Mouse (Mus musculus) spleen, adult 2 months (tissue): ENCODE results near the gene 1110032F04Rik. TPM values are rescaled to one million over a fixed set of nuclear protein-coding genes. Genes with fewer than 3 reads are reported as not detected.
"Not testable (repeated sequence)": the region's sequence is repeated elsewhere in the genome, so short reads cannot be mapped to it uniquely, and the experiment has no call there.

Experiments used
- DNase-seq, 2 experiments: peaks; one replicate each; pipeline versions ENCODE4 v3.0.0 to v3.0.0-alpha.2; 2012 to 2021; ENCODE audit warnings: low spot score in 2 of 2, low read depth in 1 of 2
- H3K27ac ChIP-seq: fragments of 200-500 bp; 2 replicates; pipeline ENCODE4 v1.5.1; 2012; ENCODE audit warnings: low read length, inconsistent platforms; ENCODE audit not compliant: insufficient read depth
- H3K27me3 ChIP-seq: fragments of 200-500 bp; 2 replicates; pipeline ENCODE4 v1.6.1; 2012; ENCODE audit warnings: mild to moderate bottlenecking, moderate library complexity, low read length, inconsistent platforms; ENCODE audit not compliant: control insufficient read depth, insufficient read depth
- H3K36me3 ChIP-seq: fragments of 200-500 bp; 2 replicates; pipeline ENCODE4 v1.6.1; 2012; ENCODE audit warnings: mild to moderate bottlenecking, low read length, inconsistent platforms; ENCODE audit not compliant: control insufficient read depth, insufficient read depth
- H3K4me1 ChIP-seq: fragments of 200-500 bp; 2 replicates; pipeline ENCODE4 v1.6.1; 2011; ENCODE audit warnings: inconsistent platforms; ENCODE audit not compliant: control insufficient read depth, insufficient read depth, insufficient read length
- H3K4me3 ChIP-seq: fragments of 200-500 bp; 2 replicates; pipeline ENCODE4 v1.5.1; 2011; ENCODE audit warnings: mild to moderate bottlenecking, inconsistent platforms; ENCODE audit not compliant: insufficient read depth, insufficient read length; ENCODE audit errors: extremely low read depth
- CTCF ChIP-seq: fragments of 200-500 bp; IDR thresholded peaks from 2 replicates; pipeline ENCODE4 v1.5.1; 2011; ENCODE audit warnings: mild to moderate bottlenecking, inconsistent platforms; ENCODE audit not compliant: insufficient read depth, insufficient read length, insufficient replicate concordance; ENCODE audit errors: extremely low read depth
- POLR2A ChIP-seq: fragments of 200-500 bp; IDR thresholded peaks from 2 replicates; pipeline ENCODE4 v1.6.1; 2011; ENCODE audit warnings: low read depth, low read length, inconsistent platforms
- WGBS: fragments of 180-500 bp; shearing (Covaris S2); methylation state at CpG from one replicate; pipeline ENCODE4 v1.1.7; 2018; 5-methylcytosine and 5-hydroxymethylcytosine counted together
- polyA plus RNA-seq: library from polyadenylated mRNA; depleted of rRNA; stranded (reverse); fragments of >200 nt; gene quantifications from 2 replicates; pipeline ENCODE4 v1.2.3, GENCODE M21; 2012

Gene 1110032F04Rik
- polyA plus RNA-seq, 1 experiment, result 1.8 TPM

DNA sequence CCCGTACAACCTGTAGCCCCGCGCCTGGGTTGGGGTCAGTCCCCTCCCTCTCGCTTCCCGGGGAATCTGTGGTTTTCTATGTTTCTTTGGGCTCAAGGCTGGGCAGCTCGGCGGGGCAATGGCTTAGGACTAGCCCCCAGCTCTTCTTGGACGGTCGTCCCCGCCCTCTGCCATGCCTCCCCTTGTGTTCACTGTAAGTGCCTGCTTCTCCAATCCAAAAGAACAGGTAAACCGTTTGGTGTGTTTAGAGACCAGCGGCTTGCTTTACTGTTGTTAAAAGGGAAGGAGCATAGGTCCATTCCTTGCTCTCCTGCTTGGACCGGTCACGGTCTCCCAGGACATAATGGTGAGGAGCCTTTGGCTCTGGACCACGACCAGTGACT, 1.2 kb downstream of the 1110032F04Rik start:
- H3K36me3 ChIP-seq, result no peaks in the 10 kb centered on the region
- no peak overlapping the region for H3K27ac ChIP-seq
- 17% methylated on average over 15 of the region's 15 CpGs for WGBS
- peak overlapping the region; percentile 58; the same call in 1 of the 2 replicates for H3K4me3 ChIP-seq
- no peak for DNase-seq
- peaks cover 10% of the 10 kb centered on the region for H3K4me1 ChIP-seq
- TF ChIP-seq CTCF, result no peak
- TF ChIP-seq POLR2A, result no peak
- H3K27me3 ChIP-seq, result peaks cover 16% of the 10 kb centered on the region

DNA sequence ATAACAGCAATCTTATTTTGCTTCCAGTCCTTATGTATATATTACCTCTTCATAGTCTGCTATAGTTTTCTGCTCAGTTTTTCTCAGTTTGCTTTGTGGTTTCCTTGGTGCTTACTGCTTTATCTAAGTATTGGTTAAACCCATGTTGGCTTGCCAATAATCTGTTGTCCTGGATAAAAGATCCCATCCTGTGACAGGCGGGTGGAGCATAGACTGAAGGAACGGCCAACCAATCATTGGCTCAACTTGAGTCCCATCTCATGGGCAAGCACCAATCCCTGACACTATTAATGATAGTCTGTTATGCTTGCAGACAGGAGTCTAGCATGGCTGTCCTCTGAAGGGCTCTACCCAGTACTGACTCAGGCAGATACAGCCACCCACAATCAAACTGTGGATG, 4.7 kb downstream of the 1110032F04Rik start:
- peaks cover 12% of the 10 kb centered on the region for H3K27me3 ChIP-seq

DNA sequence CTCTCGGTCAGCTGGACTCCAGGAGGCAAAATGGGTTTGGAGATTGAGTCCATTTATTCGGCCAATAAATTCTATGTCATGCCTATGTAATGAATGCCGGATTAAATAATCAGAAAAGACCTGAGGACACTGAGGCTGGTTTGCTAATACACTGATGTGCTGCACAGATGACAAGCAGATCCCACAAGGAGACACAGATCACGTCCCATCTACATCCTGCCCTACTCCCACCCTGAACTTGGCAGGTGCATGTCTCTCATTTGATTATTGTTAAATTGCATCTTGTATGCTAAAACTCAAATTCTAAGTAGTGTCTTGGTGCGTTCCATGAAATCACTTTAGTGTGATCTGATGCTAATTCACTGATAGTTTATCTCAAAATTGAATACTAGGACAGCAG, 17.5 kb downstream of the 1110032F04Rik start:
- 93% methylated on average over 5 of the region's 5 CpGs for WGBS
- H3K27ac ChIP-seq, result no peak overlapping the region
- no peak overlapping the region for H3K4me3 ChIP-seq
- no peak for DNase-seq
- no peak for TF ChIP-seq CTCF
- no peak for TF ChIP-seq POLR2A
- no peaks in the 10 kb centered on the region for H3K36me3 ChIP-seq
- H3K4me1 ChIP-seq, result 0 out of 2 replicates have a peak, but pooled peaks cover 2% of the 10 kb centered on the region
- no peaks in the 10 kb centered on the region for H3K27me3 ChIP-seq

More for the DNA sequence above, 4.7 kb downstream of the 1110032F04Rik start:
- Histone ChIP-seq H3K4me1 (peaks cover 10% of the 10 kb centered on the region), H3K36me3 (no peaks in the 10 kb centered on the region), H3K4me3 (no peak overlapping the region), H3K27ac (no peak overlapping the region)
- DNase-seq, result no peak
- TF ChIP-seq POLR2A (no peak), CTCF (no peak)
- WGBS, result 88% methylated on average over 2 of the region's 2 CpGs

DNA sequence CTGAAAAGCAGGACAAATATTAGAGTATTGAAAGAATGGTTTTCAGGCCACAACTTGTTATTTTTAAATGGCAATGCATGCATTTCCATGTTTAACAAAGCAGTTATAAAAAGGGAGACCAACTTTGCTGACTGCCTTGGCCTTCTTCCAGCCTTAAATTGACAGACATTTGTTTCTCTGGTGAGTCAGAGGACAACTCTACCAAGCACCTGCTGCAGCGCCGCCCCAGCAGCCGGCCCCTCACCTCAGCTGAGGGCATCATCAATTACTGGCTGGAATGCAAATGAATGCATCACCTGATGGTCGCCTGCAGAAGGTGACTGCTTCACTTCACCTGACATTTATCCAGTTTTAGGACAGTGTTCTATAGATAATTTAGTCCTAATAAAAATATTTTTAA, 26.0 kb downstream of the 1110032F04Rik start:
- 95% methylated on average over 4 of the region's 4 CpGs for WGBS
- TF ChIP-seq POLR2A, result no peak
- no peak for TF ChIP-seq CTCF
- no peak for DNase-seq
- no peak overlapping the region for H3K4me3 ChIP-seq
- 0 out of 2 replicates have a peak, but pooled peaks cover 1% of the 10 kb centered on the region for H3K36me3 ChIP-seq
- no peaks in the 10 kb centered on the region for H3K27me3 ChIP-seq
- no peak overlapping the region for H3K27ac ChIP-seq
- no peaks in the 10 kb centered on the region for H3K4me1 ChIP-seq

DNA sequence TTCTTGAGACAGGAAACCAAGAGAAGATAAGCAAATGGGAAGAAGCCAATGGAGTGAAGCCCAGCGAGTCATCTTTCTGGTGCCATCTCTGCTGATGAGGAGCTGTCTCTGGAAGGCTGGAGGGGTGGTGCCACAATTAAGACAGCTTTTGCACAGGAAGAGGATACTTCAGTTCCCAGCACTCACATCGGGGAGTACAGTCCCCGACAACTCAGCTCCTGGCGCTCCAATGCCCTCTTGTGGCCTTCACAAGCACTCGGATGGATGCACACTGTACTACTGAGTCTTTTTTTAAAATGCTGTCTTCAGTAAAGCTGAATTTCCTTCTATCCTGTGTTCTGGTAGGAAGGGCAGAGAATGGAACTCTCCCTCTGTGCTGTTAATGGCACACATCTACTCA, 27.8 kb downstream of the 1110032F04Rik start:
- 89% methylated on average over 5 of the region's 5 CpGs for WGBS
- H3K4me1 ChIP-seq, result no peaks in the 10 kb centered on the region
- no peaks in the 10 kb centered on the region for H3K27me3 ChIP-seq
- no peak for DNase-seq
- H3K36me3 ChIP-seq, result 0 out of 2 replicates have a peak, but pooled peaks cover 1% of the 10 kb centered on the region
- no peak overlapping the region for H3K27ac ChIP-seq
- TF ChIP-seq POLR2A, result no peak
- TF ChIP-seq CTCF, result no peak
- no peak overlapping the region for H3K4me3 ChIP-seq

DNA sequence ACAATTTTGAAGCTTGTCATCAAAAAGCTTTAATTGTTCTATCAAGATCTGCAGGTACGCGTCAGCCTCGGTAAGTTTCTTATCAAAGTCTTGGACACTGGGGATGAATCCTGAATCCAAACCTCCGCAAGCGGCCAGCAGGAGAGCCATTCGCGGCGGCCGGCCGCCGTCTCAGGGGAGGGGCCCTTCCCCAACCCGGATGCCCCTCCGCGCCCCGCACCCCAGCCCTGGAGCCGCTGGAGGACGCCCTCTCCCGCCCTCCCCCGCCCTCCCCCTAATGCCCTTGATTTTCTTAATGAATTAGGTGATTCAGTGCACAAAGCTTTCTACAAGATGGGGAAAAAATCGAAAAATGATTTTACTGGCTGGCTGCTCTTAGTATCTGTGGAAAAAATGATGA, 33.2 kb downstream of the 1110032F04Rik start:
- not testable (repeated sequence) for H3K27ac ChIP-seq, H3K4me3 ChIP-seq, H3K27me3 ChIP-seq, H3K4me1 ChIP-seq, H3K36me3 ChIP-seq, DNase-seq
- WGBS, result 97% methylated on average over 20 of the region's 20 CpGs

DNA sequence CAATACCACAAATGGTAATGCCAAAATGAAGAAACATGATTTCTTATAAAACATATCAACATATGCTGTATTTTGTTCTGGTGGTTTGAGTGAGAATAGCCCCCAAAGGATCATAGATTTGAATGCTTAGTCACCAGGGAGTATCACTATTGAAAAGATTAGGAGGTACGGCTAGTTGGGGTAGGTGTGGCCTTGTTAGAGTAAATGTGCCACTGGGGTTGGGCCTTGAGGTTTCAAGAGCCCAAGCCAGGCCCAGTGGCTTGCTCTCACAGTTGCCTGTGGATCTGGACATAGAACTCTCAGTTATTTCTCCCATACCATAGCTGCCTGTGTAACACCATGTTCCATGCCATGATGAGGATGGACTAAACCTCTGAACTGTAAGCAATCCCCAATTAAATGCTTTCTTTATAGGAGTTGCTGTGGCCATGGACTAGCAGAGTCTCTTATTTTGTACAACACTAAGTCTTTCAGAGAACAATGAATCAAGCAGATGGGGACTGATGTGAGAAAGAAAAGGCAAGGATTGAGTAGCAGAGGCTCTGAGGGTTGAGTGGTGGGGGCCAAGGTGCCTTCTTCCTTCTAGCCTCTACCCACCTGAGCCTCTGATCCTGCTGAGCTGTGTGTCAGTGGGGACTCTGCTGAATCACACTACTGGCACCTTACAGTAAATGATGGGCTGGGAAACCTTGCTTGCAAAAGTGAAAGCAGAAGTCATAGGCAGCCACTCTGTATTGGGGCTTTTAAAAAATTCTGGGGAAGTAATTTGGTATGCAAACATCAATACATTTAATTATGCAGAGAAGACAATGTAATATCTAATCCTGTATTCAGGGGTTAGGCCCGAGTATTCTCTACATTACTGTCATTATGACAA, 35.8 kb downstream of the 1110032F04Rik start:
- H3K27ac ChIP-seq, result peak overlapping the region; percentile 15; the same call in 1 of the 2 replicates
- DNase-seq, result peak in 1 of 2 experiments; percentile 11
- TF ChIP-seq POLR2A (no peak), CTCF (no peak)
- 48% methylated on average over 2 of the region's 2 CpGs for WGBS
- H3K27me3 ChIP-seq, result no peaks in the 10 kb centered on the region
- H3K36me3 ChIP-seq, result no peaks in the 10 kb centered on the region
- peaks cover 7% of the 10 kb centered on the region for H3K4me1 ChIP-seq
- no peak overlapping the region for H3K4me3 ChIP-seq
